Mouse (Mus musculus) gastrocnemius, postnatal 36 days (tissue): ENCODE measurements around the gene Igf2r. TPM values are rescaled to one million over a fixed set of nuclear protein-coding genes. Genes with fewer than 3 reads are reported as not detected.

ENCODE experiments used
- DNase-seq, 2 experiments: peaks; one replicate each; pipeline ENCODE4 v3.0.0; 2022
- intact Hi-C: fragments of 180-260 bp; cut with DNase I; formaldehyde crosslinking; loops from one replicate; pipeline ENCODE4 v1.15.1; 2025
- total RNA-seq, 2 experiments: library from RNA; stranded (reverse); gene quantifications; 2 replicates each; pipeline ENCODE4 v1.2.3; 2021

Igf2r gene
- total RNA-seq, 2 experiments from 2014 or later: 41.0 to 42.8 TPM

GRCm38 (mm10) chr17:12723986-12724766 lies 45.3 kb downstream of the Igf2r start:
- no peak for DNase-seq
- intact Hi-C loops: loop anchor here (2.0 kb wide), 1 partner anchor 45 kb away; the partner anchor contains the start of gene Igf2r

DNA sequence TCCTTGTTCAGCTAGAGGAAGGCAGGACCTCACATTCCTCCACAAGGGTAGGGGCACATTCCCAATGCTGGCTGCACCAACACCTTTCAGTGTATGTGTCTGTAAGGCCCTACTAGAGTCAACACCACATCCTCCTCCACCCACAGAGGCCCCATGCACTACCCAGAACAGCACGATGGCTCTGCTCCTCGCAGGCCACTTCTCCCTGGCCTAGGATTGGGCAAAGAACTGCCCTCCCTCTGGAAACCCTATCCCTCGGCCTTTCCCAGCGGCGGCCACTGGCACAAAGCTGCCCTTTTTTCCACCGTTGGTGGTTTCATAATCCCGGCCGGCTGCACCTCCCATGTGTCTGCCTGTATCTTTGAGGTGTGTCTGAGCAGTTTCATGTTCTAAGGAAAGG lies 46.8 kb downstream of the Igf2r start:
- intact Hi-C loops: loop anchor here (2.0 kb wide), 1 partner anchor 46 kb away; the partner anchor contains the start of gene Igf2r
- DNase-seq: peak; percentile 43 to 64

DNA sequence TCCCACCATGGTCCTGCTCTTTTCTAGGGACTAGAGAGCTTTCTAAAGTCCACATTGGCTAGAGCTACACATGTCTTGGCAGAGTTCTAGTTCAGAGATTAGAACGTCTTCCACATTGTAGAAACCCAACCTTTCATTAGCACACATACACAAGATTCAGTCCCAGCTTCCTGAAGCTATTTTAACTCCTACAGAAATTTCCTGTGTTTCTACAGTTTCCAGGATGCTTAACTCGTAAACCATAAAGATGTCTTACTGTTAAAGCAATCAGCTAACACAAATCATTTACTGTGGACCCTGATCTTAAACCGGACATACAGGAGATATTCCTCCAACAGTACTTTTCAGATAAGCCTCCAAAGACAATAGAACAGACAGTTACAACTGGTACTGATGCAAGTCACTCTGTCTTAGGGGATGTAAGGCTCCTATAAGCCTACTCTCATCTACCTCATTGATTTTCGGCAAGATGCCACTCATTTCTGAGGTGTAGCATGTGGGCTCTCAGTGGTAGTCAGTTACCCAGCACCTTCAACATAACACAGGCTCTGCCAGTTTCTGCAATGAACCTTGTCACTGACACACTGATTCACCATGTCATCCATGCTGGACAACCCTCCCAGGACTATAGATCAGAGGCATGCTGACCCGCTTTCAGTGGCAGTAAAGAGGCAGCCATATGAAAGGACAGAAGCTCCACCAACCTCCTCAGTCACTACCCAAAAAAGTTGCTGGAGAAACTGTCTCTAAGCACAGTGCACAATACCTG lies 48.2 kb downstream of the Igf2r start:
- intact Hi-C loops: no loop called here
- DNase-seq: no peak

DNA sequence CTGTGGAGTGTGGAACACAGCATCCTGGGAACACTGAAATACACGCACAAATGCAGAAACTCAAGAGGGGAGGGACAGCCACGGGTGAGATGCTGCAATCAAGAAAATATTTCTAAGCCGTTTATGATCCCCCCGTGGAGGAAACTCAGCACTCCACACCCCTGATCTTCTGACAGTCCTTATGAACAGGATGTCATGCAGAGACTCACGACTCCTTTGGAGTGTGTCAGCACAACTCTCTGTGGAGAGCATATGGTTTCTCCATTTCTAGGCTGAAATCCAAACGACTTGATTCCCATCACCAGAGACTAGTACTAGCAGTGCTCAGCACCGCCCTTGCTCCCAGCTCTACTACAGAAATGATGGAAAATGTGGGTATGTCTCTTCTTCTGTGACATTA lies 51.2 kb downstream of the Igf2r start:
- intact Hi-C loops: no loop called here
- DNase-seq: no peak

DNA sequence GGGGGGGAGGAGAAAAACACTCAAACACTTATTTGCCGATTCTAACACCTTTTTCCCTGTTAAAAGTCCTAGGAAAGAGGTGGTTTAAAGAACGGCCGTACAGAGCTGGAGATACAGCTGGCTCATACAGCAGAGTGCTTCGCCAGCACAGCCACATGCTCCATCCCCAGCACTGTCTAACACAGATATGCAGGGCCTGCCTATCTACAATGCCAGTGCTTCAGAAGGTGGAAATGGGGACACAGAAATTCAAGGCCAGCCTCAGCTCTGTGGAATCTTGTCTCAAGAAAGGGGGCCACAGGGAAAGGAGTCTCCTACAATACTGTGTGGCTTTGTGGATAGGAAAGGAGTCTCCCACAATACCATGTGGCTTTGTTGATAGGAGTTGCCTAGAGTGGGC lies 52.0 kb downstream of the Igf2r start:
- intact Hi-C loops: no loop called here
- DNase-seq: no peak

GRCm38 (mm10) chr17:12715032-12715431 lies 54.4 kb downstream of the Igf2r start:
- DNase-seq: no peak
- intact Hi-C loops: no loop called here

GRCm38 (mm10) chr17:12714080-12714561 lies 55.3 kb downstream of the Igf2r start:
- DNase-seq: no peak
- intact Hi-C loops: no loop called here

DNA sequence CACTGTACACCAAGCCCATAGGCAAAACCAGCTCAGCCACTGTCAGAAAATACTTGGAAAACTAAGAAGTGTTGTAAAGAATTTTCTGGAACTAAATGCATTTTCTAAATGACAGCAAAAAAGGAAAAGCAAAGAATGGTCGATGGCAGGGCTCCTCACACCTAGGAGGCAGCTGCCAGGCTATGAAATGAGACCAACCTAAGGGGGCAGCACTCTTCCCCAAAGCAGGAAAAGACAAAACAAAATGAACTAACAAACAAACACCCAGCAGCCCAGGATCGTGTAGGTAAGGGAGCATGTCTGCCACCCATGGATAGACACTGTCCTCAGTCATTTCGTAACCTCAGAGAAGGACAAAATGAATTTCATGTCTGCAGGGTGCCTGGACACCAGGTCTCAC lies 56.5 kb downstream of the Igf2r start:
- no peak for DNase-seq
- intact Hi-C loops: loop anchor here (2.0 kb wide), 1 partner anchor 98 kb away; no protein-coding TSS in a partner anchor

DNA sequence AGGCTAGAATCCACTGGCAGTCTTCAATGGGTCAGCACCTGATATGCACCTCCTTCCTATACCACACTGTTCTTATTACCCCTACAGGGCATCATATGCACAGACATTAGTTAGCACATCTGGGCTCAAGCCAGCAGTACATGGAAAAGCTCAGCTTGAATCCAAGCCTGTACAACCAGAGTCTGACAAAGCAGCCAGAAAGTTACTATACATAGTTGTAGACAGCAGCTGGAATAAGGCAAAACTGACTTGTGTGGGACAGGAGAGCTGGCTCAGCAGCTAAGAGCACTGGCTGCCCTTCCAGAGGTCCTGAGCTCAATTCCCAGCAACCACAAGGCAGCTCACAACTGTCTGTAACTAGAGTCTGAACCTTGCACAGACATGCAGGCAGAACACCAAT lies 57.3 kb downstream of the Igf2r start:
- intact Hi-C loops: loop anchor here (2.0 kb wide), 1 partner anchor 99 kb away; no protein-coding TSS in a partner anchor
- DNase-seq: no peak

DNA sequence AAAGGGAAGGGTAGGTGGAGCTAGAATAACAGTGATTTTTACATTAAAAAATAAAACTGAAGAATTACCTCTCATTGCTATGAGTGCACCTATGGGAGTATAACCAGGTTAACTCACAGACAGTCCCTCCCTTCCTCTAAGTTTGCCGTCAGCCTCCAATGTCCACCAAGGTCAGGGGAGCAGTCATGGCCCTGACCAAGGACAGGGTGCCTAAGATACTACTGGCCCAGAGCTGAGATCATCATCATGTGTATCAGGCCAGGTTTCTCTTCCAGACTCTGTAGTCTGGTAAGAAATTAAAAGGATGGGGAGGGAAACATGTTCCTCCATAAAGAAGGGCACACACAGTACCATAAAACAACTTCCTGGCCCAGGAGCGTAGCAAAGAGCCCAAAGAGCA lies 58.5 kb downstream of the Igf2r start:
- no peak for DNase-seq
- intact Hi-C loops: no loop called here

- DNase-seq: no peak
- intact Hi-C loops: no loop called here
Observed at GRCm38 (mm10) chr17:12710050-12710780, 59.2 kb downstream of the Igf2r start.

DNA sequence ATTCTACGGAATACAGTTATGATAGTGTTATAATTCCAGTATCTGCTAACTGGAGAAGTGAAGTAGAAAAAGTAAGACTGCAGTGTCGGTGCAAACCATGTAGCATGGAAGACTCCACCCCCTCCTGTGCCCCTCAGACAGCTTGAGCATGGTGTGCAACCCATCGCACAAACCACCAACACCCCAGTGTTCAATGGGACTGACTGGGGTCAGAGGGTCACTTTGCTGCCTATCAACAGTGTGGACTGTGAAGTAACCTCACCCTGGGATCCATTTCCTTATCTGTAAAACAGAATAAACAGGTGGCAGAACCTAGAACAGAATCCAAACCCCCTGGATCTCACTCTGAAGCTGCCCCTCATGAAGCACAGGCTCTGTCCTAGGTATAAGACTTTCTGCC lies 61.1 kb downstream of the Igf2r start:
- intact Hi-C loops: no loop called here
- no peak for DNase-seq

GRCm38 (mm10) chr17:12706590-12707049 lies 62.8 kb downstream of the Igf2r start:
- DNase-seq: no peak
- intact Hi-C loops: no loop called here

GRCm38 (mm10) chr17:12702901-12703300 lies 66.6 kb downstream of the Igf2r start:
- DNase-seq: no peak
- intact Hi-C loops: no loop called here

GRCm38 (mm10) chr17:12700373-12700772 lies 69.1 kb downstream of the Igf2r start:
- no peak for DNase-seq
- intact Hi-C loops: no loop called here

GRCm38 (mm10) chr17:12691899-12692298 lies 77.6 kb downstream of the Igf2r start:
- no peak for DNase-seq
- intact Hi-C loops: no loop called here

- DNase-seq: no peak
- intact Hi-C loops: no loop called here
Observed at GRCm38 (mm10) chr17:12689537-12689936, 79.9 kb downstream of the Igf2r start.

DNA sequence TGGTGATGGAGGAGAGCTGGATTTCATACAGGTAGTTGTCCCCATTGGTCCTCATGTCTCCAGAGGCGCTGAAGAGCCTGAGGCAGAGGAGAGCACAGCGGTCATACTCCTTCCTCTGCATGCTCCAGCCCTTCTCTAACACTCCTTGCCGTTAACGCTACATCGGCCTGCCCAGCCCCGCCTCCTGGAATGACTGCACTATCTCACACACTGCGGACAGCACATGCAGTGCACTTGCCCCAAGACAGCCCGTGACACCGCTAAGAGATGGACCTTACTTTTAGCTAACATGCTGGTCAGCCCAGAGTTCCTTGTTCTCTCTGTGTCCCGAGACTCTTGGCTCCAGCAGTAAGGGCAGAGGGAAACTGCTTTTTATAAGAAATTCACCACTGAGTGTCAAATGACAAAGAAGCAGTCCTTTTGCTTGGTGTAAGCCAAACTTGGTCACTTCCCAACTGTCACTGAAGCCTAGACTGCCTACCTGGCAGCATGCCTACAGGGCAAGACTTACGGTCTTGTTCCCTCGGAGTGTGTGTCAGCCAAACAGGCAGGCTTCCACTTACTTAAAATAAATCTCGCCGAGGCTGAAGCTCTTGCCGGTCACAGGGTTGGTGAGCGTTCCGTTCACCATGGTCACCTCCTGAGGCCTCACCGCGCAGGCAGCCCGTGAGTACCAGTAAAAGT lies 80.9 kb downstream of the Igf2r start:
- intact Hi-C loops: no loop called here

GRCm38 (mm10) chr17:12684928-12685624 lies 84.4 kb downstream of the Igf2r start:
- intact Hi-C loops: no loop called here

More for the DNA sequence above, 80.9 kb downstream of the Igf2r start:
- peak; percentile 37 to 65 for DNase-seq

More at GRCm38 (mm10) chr17:12684928-12685624, 84.4 kb downstream of the Igf2r start:
- DNase-seq: no peak
